Mouse (Mus musculus) heart, embryonic 15.5 days (tissue): Measurements from ENCODE around the gene St8sia1. TPM values are rescaled to one million over a fixed set of nuclear protein-coding genes. Genes with fewer than 3 reads are reported as not detected.

Source experiments
- ATAC-seq: fragments of 200-750 bp; cut with Nextera tagmentation; replicated peaks from 2 replicates; pipeline ENCODE4 v1.8.0; 2017; ENCODE audit warnings: low read depth, moderate TSS enrichment; ENCODE audit not compliant: insufficient number of reproducible peaks, insufficient read depth, low FRiP score
- H3K27ac ChIP-seq: fragments of 300-500 bp; sonication (generic); 2 replicates; pipeline ENCODE4 v1.5.1; 2015; ENCODE audit warnings: mild to moderate bottlenecking, inconsistent platforms
- H3K27me3 ChIP-seq: fragments of 300-500 bp; sonication (generic); 2 replicates; pipeline ENCODE4 v1.6.1; 2015; ENCODE audit warnings: inconsistent platforms
- H3K36me3 ChIP-seq: fragments of 300-500 bp; sonication (generic); 2 replicates; pipeline ENCODE4 v1.6.1; 2015; ENCODE audit warnings: mild to moderate bottlenecking, inconsistent platforms
- H3K4me1 ChIP-seq: fragments of 300-500 bp; sonication (generic); replicated peaks from 2 replicates; pipeline ENCODE4 v1.6.1; 2015; ENCODE audit warnings: inconsistent platforms
- H3K4me2 ChIP-seq: fragments of 300-500 bp; sonication (generic); 2 replicates; pipeline ENCODE4 v1.6.1; 2015; ENCODE audit warnings: inconsistent platforms, mild to moderate bottlenecking, moderate library complexity
- H3K4me3 ChIP-seq: fragments of 300-500 bp; sonication (generic); 2 replicates; pipeline ENCODE4 v1.5.1; 2015; ENCODE audit warnings: mild to moderate bottlenecking, inconsistent platforms
- H3K9ac ChIP-seq: fragments of 300-500 bp; sonication (generic); 2 replicates; pipeline ENCODE4 v1.6.1; 2015; ENCODE audit warnings: mild to moderate bottlenecking, inconsistent platforms
- H3K9me3 ChIP-seq: fragments of 300-500 bp; sonication (generic); replicated peaks from 2 replicates; pipeline ENCODE4 v1.6.1; 2016; ENCODE audit warnings: inconsistent platforms
- WGBS: fragments of 180-500 bp; shearing (Covaris S2); methylation state at CpG from one replicate; pipeline ENCODE4 v1.1.7; 2015; ENCODE audit warnings: mixed read lengths; 5-methylcytosine and 5-hydroxymethylcytosine counted together
- polyA plus RNA-seq: library from polyadenylated mRNA; unstranded; fragments of >200 nt; fragmentation: Nextera tagmentation; extraction: Ambion mirVana; gene quantifications from 2 replicates; pipeline ENCODE4 v1.2.1, GENCODE M21; 2015

Gene St8sia1
- polyA plus RNA-seq, 1 experiment from 2014 or later, result 0.88 TPM

DNA sequence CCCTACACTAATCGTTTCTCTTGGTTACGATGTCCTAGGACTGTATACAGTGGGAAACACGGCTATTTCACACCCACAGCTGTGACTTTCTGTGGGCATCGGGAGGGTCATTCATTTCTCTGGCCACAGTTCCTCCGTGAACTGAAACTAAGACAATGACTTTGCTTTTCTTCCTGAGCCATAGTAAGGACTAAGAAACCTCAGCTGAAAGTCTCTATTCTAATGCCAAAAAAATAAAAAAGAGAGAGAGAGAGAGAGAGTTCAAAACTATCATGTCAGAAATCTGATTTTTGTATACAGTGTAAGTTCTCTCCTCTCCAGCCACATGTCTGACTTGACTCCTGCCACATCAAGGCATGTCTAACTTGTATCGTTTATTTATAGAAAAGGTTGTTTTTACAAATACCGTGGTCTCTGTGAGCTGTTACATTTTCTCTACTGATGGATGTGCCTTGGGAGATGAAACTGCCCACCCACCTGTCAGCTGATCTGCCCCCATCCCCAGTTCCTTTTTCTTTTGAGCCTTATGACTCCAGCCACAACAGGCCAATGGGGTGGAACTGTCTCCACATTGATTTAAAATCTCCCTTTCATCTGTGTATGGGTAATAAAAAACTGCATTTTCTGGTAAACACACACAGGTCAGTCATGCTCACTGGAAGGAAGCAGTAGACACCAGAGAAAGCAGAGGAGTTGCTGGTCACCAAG is 94.4 kb downstream of the St8sia1 start:
- Histone ChIP-seq H3K9me3 (no peaks in the 10 kb centered on the region), H3K4me1 (no peaks in the 10 kb centered on the region)
- ATAC-seq, result no peak

DNA sequence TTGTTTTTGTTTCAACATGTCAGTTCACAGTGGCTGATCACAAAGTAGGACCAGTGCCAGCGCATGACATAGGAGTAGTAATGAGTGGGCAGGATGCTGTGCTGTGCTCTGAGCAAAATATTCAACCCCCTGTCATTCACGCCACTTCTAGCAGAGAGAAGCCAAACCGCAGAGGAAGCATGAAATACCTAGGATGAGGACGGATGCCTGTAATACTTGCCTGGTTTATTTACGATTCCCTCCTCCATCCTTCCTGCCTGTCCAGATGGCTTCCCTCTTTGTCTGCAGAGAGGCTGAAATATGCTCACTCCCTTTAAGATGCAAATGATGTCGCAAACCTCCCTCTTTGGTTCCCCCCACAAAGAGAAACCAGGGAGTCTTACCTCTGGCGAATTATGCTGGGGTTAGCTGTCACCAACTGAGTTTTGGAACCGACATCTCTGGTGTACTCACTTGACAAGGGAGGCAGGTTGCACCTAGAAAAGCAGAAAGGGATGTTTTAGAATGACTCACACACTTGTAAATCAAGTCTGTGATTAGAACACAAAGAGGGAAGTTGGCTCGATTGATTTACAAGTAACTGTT is 96.7 kb downstream of the St8sia1 start:
- no peaks in the 10 kb centered on the region for H3K9me3 ChIP-seq
- no peaks in the 10 kb centered on the region for H3K36me3 ChIP-seq
- H3K9ac ChIP-seq, result no peak overlapping the region
- H3K4me3 ChIP-seq, result no peak overlapping the region
- whole genome bisulfite sequencing, result 26% methylated on average over 9 of the region's 9 CpGs
- no peak; the same call in 1 of the 2 replicates for ATAC-seq
- no peak overlapping the region for H3K27ac ChIP-seq
- no peaks in the 10 kb centered on the region for H3K27me3 ChIP-seq
- H3K4me2 ChIP-seq, result 0 out of 2 replicates have a peak overlapping the region, but pooled peaks have one; percentile 17
- no peaks in the 10 kb centered on the region for H3K4me1 ChIP-seq

More for the DNA sequence above, 94.4 kb downstream of the St8sia1 start:
- Histone ChIP-seq H3K27me3 (no peaks in the 10 kb centered on the region), H3K36me3 (no peaks in the 10 kb centered on the region), H3K4me3 (no peak overlapping the region), H3K27ac (no peak overlapping the region), H3K4me2 (no peak overlapping the region), H3K9ac (no peak overlapping the region)
- 68% methylated on average over 7 of the region's 7 CpGs for WGBS

DNA sequence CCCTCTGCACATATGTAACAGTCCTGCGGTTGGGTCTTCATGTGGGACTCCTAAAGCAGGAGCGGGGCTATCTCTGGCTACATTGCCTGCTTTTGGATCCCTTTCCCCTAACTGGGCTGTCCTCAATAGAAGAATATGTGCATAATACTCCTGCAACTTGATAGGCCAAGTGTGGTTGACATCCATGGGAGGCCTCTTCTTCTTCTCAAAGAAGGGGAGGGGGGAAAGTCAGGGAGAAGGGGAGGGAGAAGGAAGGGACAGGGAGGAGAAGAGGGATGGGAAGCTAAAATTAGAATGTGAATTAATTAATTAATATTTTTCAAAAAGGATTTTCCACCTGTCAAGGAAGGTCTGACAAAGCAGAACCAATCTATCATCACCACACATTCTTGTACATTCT is 97.2 kb downstream of the St8sia1 start:
- Histone ChIP-seq H3K36me3 (no peaks in the 10 kb centered on the region), H3K4me1 (no peaks in the 10 kb centered on the region), H3K9me3 (no peaks in the 10 kb centered on the region), H3K4me2 (no peak overlapping the region), H3K27ac (no peak overlapping the region), H3K9ac (no peak overlapping the region), H3K27me3 (no peaks in the 10 kb centered on the region), H3K4me3 (no peak overlapping the region)
- 98% methylated on average over 2 of the region's 2 CpGs for WGBS
- ATAC-seq, result no peak

DNA sequence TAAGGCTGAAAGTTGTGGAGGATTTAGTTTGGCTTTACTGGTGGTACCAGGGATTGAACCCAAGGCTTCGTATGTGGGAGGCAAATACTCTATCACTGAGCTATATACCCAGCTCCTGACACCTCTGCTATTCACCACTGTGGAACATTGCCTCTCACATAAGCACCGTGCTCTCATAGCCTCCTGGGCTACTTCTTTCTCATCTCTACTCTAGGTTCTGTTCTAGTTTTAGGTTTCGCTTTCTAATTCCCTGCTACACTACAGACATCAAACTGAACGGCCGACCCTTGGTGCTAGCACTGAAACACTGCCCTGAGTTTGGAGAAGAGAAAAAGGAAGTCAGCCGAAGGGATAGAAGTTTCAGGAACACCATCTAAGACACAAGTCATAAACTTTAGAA is 99.1 kb downstream of the St8sia1 start:
- no peak overlapping the region for H3K27ac ChIP-seq
- H3K36me3 ChIP-seq, result no peaks in the 10 kb centered on the region
- no peaks in the 10 kb centered on the region for H3K9me3 ChIP-seq
- H3K4me2 ChIP-seq, result no peak overlapping the region
- H3K9ac ChIP-seq, result no peak overlapping the region
- no peak overlapping the region for H3K4me3 ChIP-seq
- 72% methylated on average over 6 of the region's 6 CpGs for WGBS
- H3K27me3 ChIP-seq, result no peaks in the 10 kb centered on the region
- no peaks in the 10 kb centered on the region for H3K4me1 ChIP-seq
- ATAC-seq, result no peak

DNA sequence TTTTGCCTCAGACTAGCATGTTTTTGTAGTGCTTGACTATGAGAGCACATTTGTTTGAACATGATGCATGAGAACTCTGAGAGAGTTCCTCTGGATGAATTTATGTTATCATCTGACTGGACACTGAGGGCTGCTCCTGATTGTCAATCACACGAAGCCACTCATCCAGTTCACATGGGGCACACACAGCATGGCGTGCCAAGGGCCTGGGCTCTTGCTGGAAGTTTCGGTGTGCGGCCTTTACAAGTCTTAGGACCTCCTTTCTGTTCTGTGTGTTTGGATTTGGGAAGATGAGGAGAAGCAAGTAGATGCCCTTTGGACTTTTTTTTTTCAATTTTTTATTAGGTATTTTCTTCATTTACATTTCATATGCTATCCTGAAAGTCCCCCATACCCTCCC is 100.4 kb downstream of the St8sia1 start:
- no peaks in the 10 kb centered on the region for H3K27me3 ChIP-seq

DNA sequence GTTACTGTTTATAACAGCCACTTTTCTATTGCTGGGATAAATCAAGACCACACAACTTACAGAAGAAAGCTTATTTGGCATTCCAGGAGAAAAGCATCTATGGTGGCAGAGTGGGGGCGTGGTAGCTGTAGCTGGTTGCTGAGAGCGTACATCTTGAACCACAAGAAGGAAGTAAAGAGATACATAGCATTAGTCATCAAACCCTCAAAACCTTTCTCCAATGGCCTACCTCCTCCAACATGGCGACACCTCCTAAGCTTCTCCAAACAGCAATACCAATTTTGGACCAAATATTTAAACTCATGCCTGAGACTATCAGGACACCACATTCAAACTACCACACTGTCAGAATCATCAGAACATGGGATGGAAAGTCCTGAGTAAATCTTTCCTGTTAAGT is 102.0 kb downstream of the St8sia1 start:
- Histone ChIP-seq H3K27ac (no peak overlapping the region), H3K4me1 (no peaks in the 10 kb centered on the region), H3K4me2 (no peak overlapping the region), H3K36me3 (no peaks in the 10 kb centered on the region), H3K9ac (no peak overlapping the region), H3K4me3 (no peak overlapping the region), H3K27me3 (no peaks in the 10 kb centered on the region), H3K9me3 (no peaks in the 10 kb centered on the region)
- 86% methylated on average over 3 of the region's 3 CpGs for WGBS
- ATAC-seq, result no peak

More for the DNA sequence above, 100.4 kb downstream of the St8sia1 start:
- Histone ChIP-seq H3K36me3 (no peaks in the 10 kb centered on the region), H3K9ac (no peak overlapping the region), H3K27ac (no peak overlapping the region), H3K4me2 (no peak overlapping the region), H3K9me3 (no peaks in the 10 kb centered on the region), H3K4me3 (no peak overlapping the region), H3K4me1 (no peaks in the 10 kb centered on the region)
- ATAC-seq, result no peak
- WGBS, result 84% methylated on average over 4 of the region's 4 CpGs

DNA sequence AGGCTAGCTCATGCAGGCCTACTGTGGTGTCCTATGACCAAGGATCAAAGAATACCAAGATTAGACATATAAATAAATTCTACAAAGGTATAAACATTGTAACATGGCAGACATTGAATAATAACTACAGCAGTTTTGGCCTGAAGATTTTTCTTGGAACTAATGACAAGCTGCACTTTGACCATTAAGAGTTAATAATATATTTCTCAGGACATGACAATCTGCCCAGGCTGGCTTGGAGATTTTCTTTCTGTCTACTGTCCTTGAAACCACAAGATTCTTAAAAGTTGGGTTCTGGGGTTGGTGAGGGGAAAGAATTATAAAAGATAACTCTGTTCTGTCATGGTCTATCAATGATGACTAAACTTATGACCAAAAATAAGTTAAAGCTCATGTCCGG is 103.9 kb downstream of the St8sia1 start:
- Histone ChIP-seq H3K27ac (no peak overlapping the region), H3K4me2 (no peak overlapping the region), H3K36me3 (no peaks in the 10 kb centered on the region), H3K4me1 (no peaks in the 10 kb centered on the region), H3K4me3 (no peak overlapping the region), H3K9ac (no peak overlapping the region), H3K9me3 (no peaks in the 10 kb centered on the region), H3K27me3 (no peaks in the 10 kb centered on the region)
- no peak for ATAC-seq
- 90% methylated on average over 1 of the region's 1 CpGs for WGBS

DNA sequence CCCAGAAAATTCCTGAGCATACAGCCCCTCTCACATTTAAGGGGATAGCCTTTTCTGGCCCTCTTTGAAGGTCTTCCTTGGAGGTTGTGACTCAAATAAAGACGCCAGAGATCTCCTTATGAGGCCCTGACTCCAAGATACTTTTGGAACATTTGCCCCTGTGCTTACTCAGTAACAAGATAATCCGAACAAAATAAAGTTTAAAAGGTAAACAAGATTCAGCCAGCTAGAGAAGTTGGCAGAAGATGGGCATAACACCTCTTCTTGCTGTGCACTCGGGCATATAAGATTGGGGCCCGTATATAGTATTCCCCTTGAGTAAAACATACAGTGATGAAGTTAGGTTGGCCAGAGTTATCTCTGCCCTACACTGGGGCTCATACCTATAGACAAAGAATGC is 104.3 kb downstream of the St8sia1 start:
- H3K9ac ChIP-seq, result no peak overlapping the region
- no peak overlapping the region for H3K4me2 ChIP-seq
- no peak for ATAC-seq
- H3K9me3 ChIP-seq, result no peaks in the 10 kb centered on the region
- H3K4me1 ChIP-seq, result no peaks in the 10 kb centered on the region
- no peak overlapping the region for H3K4me3 ChIP-seq
- no peaks in the 10 kb centered on the region for H3K27me3 ChIP-seq
- H3K36me3 ChIP-seq, result no peaks in the 10 kb centered on the region
- no peak overlapping the region for H3K27ac ChIP-seq
- WGBS, result 81% methylated on average over 4 of the region's 4 CpGs

DNA sequence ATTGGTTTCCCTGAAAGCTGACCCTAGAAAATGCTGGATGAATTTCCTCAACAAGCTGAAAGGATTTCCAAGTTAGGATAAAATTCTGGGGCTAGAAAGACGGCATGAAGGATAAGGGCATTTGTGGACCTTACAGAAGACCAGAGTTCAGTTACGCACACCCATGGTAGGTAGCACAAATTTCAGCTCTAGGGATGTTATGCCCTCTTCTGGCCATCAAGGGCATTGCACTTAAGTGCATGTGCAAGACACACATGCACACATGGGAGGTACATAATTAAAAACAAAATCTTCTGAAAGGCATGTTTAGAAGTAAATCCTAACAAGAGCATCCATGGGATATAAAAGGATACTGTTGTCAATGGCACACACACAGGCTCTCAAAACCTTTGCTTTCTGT is 105.3 kb downstream of the St8sia1 start:
- Histone ChIP-seq H3K36me3 (no peaks in the 10 kb centered on the region), H3K27me3 (no peaks in the 10 kb centered on the region), H3K4me3 (no peak overlapping the region), H3K27ac (no peak overlapping the region), H3K4me1 (no peaks in the 10 kb centered on the region), H3K4me2 (no peak overlapping the region), H3K9me3 (no peaks in the 10 kb centered on the region), H3K9ac (no peak overlapping the region)
- 91% methylated on average over 2 of the region's 2 CpGs for WGBS
- ATAC-seq, result no peak

DNA sequence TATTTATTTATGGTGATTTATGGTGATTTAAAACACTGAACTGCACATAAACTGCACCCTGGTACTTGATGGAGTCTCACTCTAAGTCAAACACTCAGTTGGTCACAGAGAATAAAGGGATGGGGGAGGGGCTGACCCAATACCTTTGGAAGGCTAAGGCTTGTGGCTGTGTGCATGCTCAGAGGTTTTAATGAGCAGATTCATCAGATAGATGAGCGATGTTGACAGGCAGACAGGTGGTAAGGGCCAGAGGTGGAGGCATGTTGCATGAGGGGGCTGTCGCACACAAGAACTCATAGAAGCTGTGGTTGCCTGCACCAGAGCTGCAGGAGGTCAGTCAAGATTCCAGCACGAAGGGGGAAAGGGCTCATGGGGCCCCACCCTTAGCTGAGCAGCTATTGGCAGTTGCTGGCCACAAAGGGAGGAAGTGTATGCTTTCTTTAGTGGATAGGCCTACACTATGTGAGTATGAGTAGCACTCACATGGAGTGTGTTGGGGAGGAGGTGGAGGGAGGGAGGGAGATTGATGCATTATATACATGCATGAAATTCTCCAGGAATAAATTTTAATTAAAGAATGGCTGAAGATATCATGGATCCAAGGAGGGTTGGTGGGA is 107.9 kb downstream of the St8sia1 start:
- no peaks in the 10 kb centered on the region for H3K4me1 ChIP-seq
- H3K9ac ChIP-seq, result no peak overlapping the region
- no peaks in the 10 kb centered on the region for H3K9me3 ChIP-seq
- ATAC-seq, result no peak; the same call in 1 of the 2 replicates
- no peaks in the 10 kb centered on the region for H3K36me3 ChIP-seq
- H3K4me3 ChIP-seq, result no peak overlapping the region
- H3K4me2 ChIP-seq, result no peak overlapping the region
- no peak overlapping the region for H3K27ac ChIP-seq
- WGBS, result 55% methylated on average over 3 of the region's 3 CpGs
- no peaks in the 10 kb centered on the region for H3K27me3 ChIP-seq

DNA sequence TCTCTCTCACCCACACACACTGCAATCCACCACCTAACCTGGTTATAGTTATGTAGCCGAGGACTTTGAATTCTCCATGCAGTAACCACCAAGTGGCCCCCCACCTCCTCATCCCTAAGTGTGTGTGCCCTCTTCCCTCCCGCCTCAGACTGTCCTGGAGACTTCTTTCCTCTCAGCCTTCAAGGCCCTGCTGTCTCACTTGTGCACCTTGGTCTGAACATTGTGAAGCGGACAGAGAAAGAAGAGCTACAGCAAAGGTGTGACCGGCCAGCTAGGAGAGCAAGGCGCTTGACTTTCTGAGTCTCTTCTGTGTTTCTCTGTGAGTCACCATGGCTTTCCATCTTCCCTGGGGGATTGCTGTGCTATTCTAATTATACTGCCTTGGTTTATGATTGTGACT is 108.5 kb downstream of the St8sia1 start:
- no peak overlapping the region for H3K4me2 ChIP-seq
- no peaks in the 10 kb centered on the region for H3K4me1 ChIP-seq
- no peaks in the 10 kb centered on the region for H3K36me3 ChIP-seq
- ATAC-seq, result no peak
- H3K4me3 ChIP-seq, result no peak overlapping the region
- H3K27ac ChIP-seq, result no peak overlapping the region
- 89% methylated on average over 5 of the region's 5 CpGs for WGBS
- H3K27me3 ChIP-seq, result no peaks in the 10 kb centered on the region
- H3K9ac ChIP-seq, result no peak overlapping the region
- H3K9me3 ChIP-seq, result no peaks in the 10 kb centered on the region
